Mouse (Mus musculus): Measurements from ENCODE around the gene Sec23a. TPM values are rescaled to one million over a fixed set of nuclear protein-coding genes. Genes with fewer than 3 reads are reported as not detected.

Sec23a gene
- total and polyA plus RNA-seq, 3 experiments = 19.0 to 42.5 (median 39.5) TPM

GRCm38 (mm10) chr12:58976966-58977365 lies 34.9 kb downstream of the Sec23a start:
- TF ChIP-seq POLR2A (IDR thresholded peaks at IDR 0.05; ENCODE audit: insufficient read depth, low read depth, low read length) (no peak), CTCF (IDR thresholded peaks at IDR 0.05) (peak; percentile 46)
- Histone ChIP-seq H3K4me3 (no peak overlapping the region), H3K9ac (ENCODE audit: low read depth, low read length) (no peak overlapping the region), H3K27ac (no peak overlapping the region), H3K36me3 (ENCODE audit: control insufficient read depth, insufficient read depth, low read length) (no peaks in the 10 kb centered on the region), H3K79me2 (replicated peaks; ENCODE audit: control insufficient read depth, insufficient read depth, low read length) (no peaks in the 10 kb centered on the region), H3K27me3 (ENCODE audit: control insufficient read depth, insufficient read depth, low read length) (no peaks in the 10 kb centered on the region), H3K4me1 (ENCODE audit: control insufficient read depth, insufficient read depth, low read length) (no peaks in the 10 kb centered on the region)
- intact Hi-C loops (cut with DNase I) = no loop called here
- 83% methylated on average over 2 of the region's 2 CpGs for WGBS
- DNase-seq = no peak

- intact Hi-C loops (cut with DNase I) = no loop called here
These were observed 47.2 kb downstream of the Sec23a start for GRCm38 (mm10) chr12:58964583-58964982.

GRCm38 (mm10) chr12:58960844-58961243 lies 51.0 kb downstream of the Sec23a start:
- Histone ChIP-seq H3K4me1 (ENCODE audit: control insufficient read depth, insufficient read depth, low read length) (no peaks in the 10 kb centered on the region; the same call in 1 of the 2 replicates), H3K27ac (no peak overlapping the region), H3K79me2 (replicated peaks; ENCODE audit: control insufficient read depth, insufficient read depth, low read length) (0 out of 2 replicates have a peak, but pooled peaks cover 2% of the 10 kb centered on the region), H3K4me3 (no peak overlapping the region), H3K9ac (ENCODE audit: low read depth, low read length) (no peak overlapping the region), H3K27me3 (ENCODE audit: control insufficient read depth, insufficient read depth, low read length) (no peaks in the 10 kb centered on the region), H3K36me3 (ENCODE audit: control insufficient read depth, insufficient read depth, low read length) (peaks cover 2% of the 10 kb centered on the region)
- 63% methylated on average over 1 of the region's 1 CpGs for WGBS
- intact Hi-C loops (cut with DNase I) = no loop called here
- no peak for TF ChIP-seq POLR2A (IDR thresholded peaks at IDR 0.05; ENCODE audit: insufficient read depth, low read depth, low read length)
- DNase-seq = no peak

More at GRCm38 (mm10) chr12:58964583-58964982, 47.2 kb downstream of the Sec23a start:
- no peaks in the 10 kb centered on the region for H3K27me3 ChIP-seq (ENCODE audit: control insufficient read depth, insufficient read depth, low read length)
- WGBS = 74% methylated on average over 4 of the region's 4 CpGs
- peaks cover 2% of the 10 kb centered on the region for H3K36me3 ChIP-seq (ENCODE audit: control insufficient read depth, insufficient read depth, low read length)
- H3K4me3 ChIP-seq = no peak overlapping the region
- TF ChIP-seq CTCF (IDR thresholded peaks at IDR 0.05) (peak; percentile 81), POLR2A (IDR thresholded peaks at IDR 0.05; ENCODE audit: insufficient read depth, low read depth, low read length) (no peak), EP300 (IDR thresholded peaks at IDR 0.05; ENCODE audit: insufficient read depth, low read depth, low read length) (no peak)
- H3K4me1 ChIP-seq (ENCODE audit: control insufficient read depth, insufficient read depth, low read length) = no peaks in the 10 kb centered on the region; the same call in 1 of the 2 replicates
- no peak overlapping the region for H3K9ac ChIP-seq (ENCODE audit: low read depth, low read length)
- no peak overlapping the region for H3K27ac ChIP-seq
- DNase-seq = no peak
- H3K79me2 ChIP-seq (replicated peaks; ENCODE audit: control insufficient read depth, insufficient read depth, low read length) = 0 out of 2 replicates have a peak, but pooled peaks cover 2% of the 10 kb centered on the region

- intact Hi-C loops (cut with DNase I) = no loop called here
- 55% methylated on average over 7 of the region's 7 CpGs for WGBS
- TF ChIP-seq EP300 (IDR thresholded peaks at IDR 0.05; ENCODE audit: insufficient read depth, low read depth, low read length) (no peak), CTCF (IDR thresholded peaks at IDR 0.05) (no peak), POLR2A (IDR thresholded peaks at IDR 0.05; ENCODE audit: insufficient read depth, low read depth, low read length) (no peak)
These were observed 55.2 kb downstream of the Sec23a start for GRCm38 (mm10) chr12:58956624-58957023.

GRCm38 (mm10) chr12:58956162-58956561 lies 55.7 kb downstream of the Sec23a start:
- WGBS = 72% methylated on average over 7 of the region's 7 CpGs

More at GRCm38 (mm10) chr12:58956624-58957023, 55.2 kb downstream of the Sec23a start:
- no peak overlapping the region for H3K4me3 ChIP-seq
- no peak overlapping the region for H3K27ac ChIP-seq
- peaks cover 2% of the 10 kb centered on the region for H3K36me3 ChIP-seq (ENCODE audit: control insufficient read depth, insufficient read depth, low read length)
- H3K79me2 ChIP-seq (replicated peaks; ENCODE audit: control insufficient read depth, insufficient read depth, low read length) = no peaks in the 10 kb centered on the region
- no peak overlapping the region for H3K9ac ChIP-seq (ENCODE audit: low read depth, low read length)
- no peaks in the 10 kb centered on the region for H3K27me3 ChIP-seq (ENCODE audit: control insufficient read depth, insufficient read depth, low read length)
- DNase-seq = no peak
- H3K4me1 ChIP-seq (ENCODE audit: control insufficient read depth, insufficient read depth, low read length) = no peaks in the 10 kb centered on the region; the same call in 1 of the 2 replicates

GRCm38 (mm10) chr12:58947879-58948278 lies 63.9 kb downstream of the Sec23a start:
- intact Hi-C loops (cut with DNase I) = loop anchor here (5.0 kb wide), 1 partner anchor 1121 kb away; no protein-coding TSS in a partner anchor
- no peak for DNase-seq
- TF ChIP-seq POLR2A (IDR thresholded peaks at IDR 0.05; ENCODE audit: insufficient read depth, low read depth, low read length) = no peak
- H3K9ac ChIP-seq (ENCODE audit: low read depth, low read length) = no peak overlapping the region
- H3K36me3 ChIP-seq (ENCODE audit: control insufficient read depth, insufficient read depth, low read length) = no peaks in the 10 kb centered on the region
- H3K27me3 ChIP-seq (ENCODE audit: control insufficient read depth, insufficient read depth, low read length) = no peaks in the 10 kb centered on the region
- no peak overlapping the region for H3K27ac ChIP-seq
- H3K4me3 ChIP-seq = no peak overlapping the region
- H3K4me1 ChIP-seq (ENCODE audit: control insufficient read depth, insufficient read depth, low read length) = no peaks in the 10 kb centered on the region
- no peaks in the 10 kb centered on the region for H3K79me2 ChIP-seq (replicated peaks; ENCODE audit: control insufficient read depth, insufficient read depth, low read length)
- WGBS = 60% methylated on average over 6 of the region's 6 CpGs

More at GRCm38 (mm10) chr12:58956162-58956561, 55.7 kb downstream of the Sec23a start:
- no peak overlapping the region for H3K27ac ChIP-seq
- intact Hi-C loops (cut with DNase I) = no loop called here
- no peak overlapping the region for H3K4me3 ChIP-seq
- H3K27me3 ChIP-seq (ENCODE audit: control insufficient read depth, insufficient read depth, low read length) = no peaks in the 10 kb centered on the region
- peaks cover 2% of the 10 kb centered on the region for H3K36me3 ChIP-seq (ENCODE audit: control insufficient read depth, insufficient read depth, low read length)
- H3K9ac ChIP-seq (ENCODE audit: low read depth, low read length) = no peak overlapping the region
- no peaks in the 10 kb centered on the region for H3K79me2 ChIP-seq (replicated peaks; ENCODE audit: control insufficient read depth, insufficient read depth, low read length)
- no peaks in the 10 kb centered on the region for H3K4me1 ChIP-seq (ENCODE audit: control insufficient read depth, insufficient read depth, low read length)
- no peak for DNase-seq
- TF ChIP-seq EP300 (IDR thresholded peaks at IDR 0.05; ENCODE audit: insufficient read depth, low read depth, low read length) (no peak), CTCF (IDR thresholded peaks at IDR 0.05) (no peak), POLR2A (IDR thresholded peaks at IDR 0.05; ENCODE audit: insufficient read depth, low read depth, low read length) (no peak)

Measured in heart, adult 2 months (tissue).